Mouse (Mus musculus) E14TG2a.4 (cell line): ENCODE results near the gene Gm21987.
A peak's percentile ranks its signal among the peaks of the same experiment; 100 is the strongest.

Experiments used
- H3K27me3 ChIP-seq: 2 replicates; pipeline ENCODE4 v1.6.1; 2014; ENCODE audit warnings: low read length, control low read depth; ENCODE audit not compliant: insufficient read depth
- H3K36me3 ChIP-seq: 2 replicates; pipeline ENCODE4 v1.6.1; 2014; ENCODE audit warnings: low read length, control low read depth; ENCODE audit not compliant: insufficient read depth
- H3K4me1 ChIP-seq: replicated peaks from 2 replicates; pipeline ENCODE4 v1.6.1; 2014; ENCODE audit warnings: low read depth, low read length, control low read depth
- H3K4me3 ChIP-seq: replicated peaks from 2 replicates; pipeline ENCODE4 v1.5.1; 2014; ENCODE audit warnings: mild to moderate bottlenecking, low read length
- H3K9me3 ChIP-seq: 2 replicates; pipeline ENCODE4 v1.6.1; 2014; ENCODE audit warnings: low read length, control low read depth
- CTCF ChIP-seq: conservative IDR thresholded peaks from 2 replicates; pipeline ENCODE4 v1.5.1; 2014; ENCODE audit warnings: low read length
- NANOG ChIP-seq: IDR thresholded peaks from 2 replicates; pipeline ENCODE4 v1.6.1; 2014; ENCODE audit warnings: borderline replicate concordance, low read length, mixed read lengths
- POU5F1 ChIP-seq: IDR thresholded peaks from 2 replicates; pipeline ENCODE4 v1.6.1; 2014; ENCODE audit warnings: low read length, borderline replicate concordance

Gm21987 gene

GRCm38 (mm10) chr16:38346529-38347325 is at the start of gene Gm21987, which contains the start of gene Cox17:
TSS of gene Gm21987 (plus strand) at chr16:38347040.
TSS of gene Cox17 (plus strand) at chr16:38346991.
- TF ChIP-seq POU5F1 = no peak
- no peak for TF ChIP-seq NANOG
- no peak for TF ChIP-seq CTCF
- H3K36me3 ChIP-seq = peaks cover 34% of the 10 kb centered on the region
- no peaks in the 10 kb centered on the region for H3K9me3 ChIP-seq
- H3K27me3 ChIP-seq = no peaks in the 10 kb centered on the region
- H3K4me3 ChIP-seq = peak within 1 kb of the TSS; percentile 98
- H3K4me1 ChIP-seq = peaks cover 31% of the 10 kb centered on the region

DNA sequence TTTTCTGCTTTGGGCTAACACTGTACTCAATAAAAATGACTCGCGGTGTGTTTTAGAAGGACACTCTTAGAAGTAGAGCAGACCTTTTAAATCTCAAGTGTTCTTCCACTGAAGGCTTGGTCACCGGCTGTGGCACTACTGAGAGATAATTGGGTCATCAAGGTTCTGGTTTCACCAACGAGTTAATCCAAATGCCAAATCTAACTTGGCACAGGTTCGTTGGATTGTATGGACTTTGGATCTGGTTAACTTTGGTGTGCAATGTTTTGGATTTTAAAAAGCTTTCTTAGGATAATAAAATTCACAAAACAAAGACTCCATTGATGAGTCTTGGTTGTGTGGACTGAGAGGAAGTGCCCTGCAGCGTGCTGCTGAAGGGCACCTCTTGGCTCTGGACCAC is 48.4 kb upstream of the Gm21987 start:
- Histone ChIP-seq H3K4me1 (peaks cover 4% of the 10 kb centered on the region; the same call in 1 of the 2 replicates), H3K9me3 (no peaks in the 10 kb centered on the region), H3K27me3 (0 out of 2 replicates have a peak, but pooled peaks cover 6% of the 10 kb centered on the region), H3K4me3 (no peak overlapping the region), H3K36me3 (no peaks in the 10 kb centered on the region)
- TF ChIP-seq CTCF (no peak), NANOG (no peak), POU5F1 (no peak)

GRCm38 (mm10) chr16:38302367-38302766 is 44.5 kb upstream of the Gm21987 start:
- no peaks in the 10 kb centered on the region for H3K36me3 ChIP-seq
- H3K4me3 ChIP-seq = no peak overlapping the region
- H3K27me3 ChIP-seq = peaks cover 18% of the 10 kb centered on the region
- TF ChIP-seq POU5F1 (no peak), NANOG (no peak), CTCF (no peak)
- H3K4me1 ChIP-seq = peaks cover 34% of the 10 kb centered on the region
- no peaks in the 10 kb centered on the region for H3K9me3 ChIP-seq

DNA sequence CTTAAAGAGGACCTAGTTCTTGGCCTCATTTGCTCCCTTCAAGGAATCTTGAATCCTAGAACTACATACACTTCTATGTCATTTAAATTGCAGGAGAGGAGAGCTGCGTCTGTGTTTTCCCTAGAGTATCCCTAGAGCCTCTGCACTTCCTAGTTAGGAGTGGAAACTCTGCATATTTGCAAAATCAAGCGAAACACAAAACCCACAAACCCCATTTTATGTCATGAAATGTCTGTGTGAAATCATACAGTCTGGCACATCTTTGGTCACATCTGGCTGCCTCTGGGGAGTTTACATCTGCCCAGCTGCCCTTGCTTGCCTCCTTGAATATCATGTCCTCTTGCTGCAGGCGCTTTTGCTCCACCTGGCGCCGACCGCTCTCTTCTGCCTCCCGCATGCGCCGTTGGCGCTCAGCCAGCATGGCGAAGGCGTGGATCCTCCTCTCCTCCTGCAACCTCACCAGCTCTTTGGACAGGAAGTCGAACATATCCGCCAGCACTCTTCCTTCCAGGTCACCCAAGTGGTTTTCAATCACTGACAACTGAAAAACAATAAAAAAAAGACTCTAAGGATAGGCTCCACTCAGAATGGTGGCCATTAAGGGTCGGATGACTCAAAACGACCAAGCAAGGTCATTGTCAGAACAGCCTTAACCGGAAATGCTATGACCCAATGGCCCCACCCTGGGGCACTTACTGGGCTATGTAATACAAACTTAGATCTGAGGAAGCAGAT is 42.2 kb upstream of the Gm21987 start:
- Histone ChIP-seq H3K4me1 (peaks cover 35% of the 10 kb centered on the region), H3K9me3 (no peaks in the 10 kb centered on the region)
- TF ChIP-seq CTCF = no peak
- peak; percentile 34; the same call in 1 of the 2 replicates for TF ChIP-seq NANOG

GRCm38 (mm10) chr16:38306571-38307220 is 40.1 kb upstream of the Gm21987 start:
- TF ChIP-seq POU5F1 (no peak), CTCF (peak; percentile 93)
- peak overlapping the region; percentile 63 for H3K4me3 ChIP-seq

More for the DNA sequence above, 42.2 kb upstream of the Gm21987 start:
- H3K4me3 ChIP-seq = peak overlapping the region; percentile 43
- H3K36me3 ChIP-seq = no peaks in the 10 kb centered on the region
- H3K27me3 ChIP-seq = peaks cover 31% of the 10 kb centered on the region

DNA sequence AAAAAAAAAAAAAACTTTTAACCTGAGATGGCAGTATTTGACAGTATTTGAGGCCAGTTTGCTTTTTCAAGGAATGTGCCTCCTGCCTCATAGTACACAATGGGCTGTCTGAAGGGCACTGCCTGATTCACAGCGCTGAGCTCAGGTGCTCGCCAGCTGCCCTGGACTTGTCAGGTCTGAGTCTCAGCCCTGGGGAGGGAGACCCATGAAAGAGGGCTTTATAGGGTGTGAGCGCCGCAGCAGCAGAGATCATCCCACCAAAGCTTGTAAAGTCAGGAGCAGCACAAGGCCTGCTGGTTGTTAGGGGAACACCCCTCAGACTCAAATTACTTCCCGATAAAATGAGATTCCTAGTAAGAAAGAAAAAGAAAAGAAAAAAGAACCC is 39.6 kb upstream of the Gm21987 start:
- TF ChIP-seq NANOG (no peak), CTCF (no peak), POU5F1 (no peak)

More at GRCm38 (mm10) chr16:38306571-38307220, 40.1 kb upstream of the Gm21987 start:
- peaks cover 31% of the 10 kb centered on the region for H3K4me1 ChIP-seq
- no peaks in the 10 kb centered on the region for H3K9me3 ChIP-seq
- no peaks in the 10 kb centered on the region for H3K36me3 ChIP-seq
- peaks cover 35% of the 10 kb centered on the region for H3K27me3 ChIP-seq

GRCm38 (mm10) chr16:38307651-38308050 is 39.2 kb upstream of the Gm21987 start:
- TF ChIP-seq POU5F1 = no peak
- no peak for TF ChIP-seq NANOG
- no peak for TF ChIP-seq CTCF

More for the DNA sequence above, 39.6 kb upstream of the Gm21987 start:
- Histone ChIP-seq H3K27me3 (peaks cover 35% of the 10 kb centered on the region), H3K4me1 (peaks cover 31% of the 10 kb centered on the region), H3K4me3 (no peak overlapping the region), H3K9me3 (no peaks in the 10 kb centered on the region), H3K36me3 (no peaks in the 10 kb centered on the region)

GRCm38 (mm10) chr16:38308195-38308594 is 38.6 kb upstream of the Gm21987 start:
- Histone ChIP-seq H3K9me3 (no peaks in the 10 kb centered on the region), H3K4me3 (no peak overlapping the region), H3K4me1 (peaks cover 31% of the 10 kb centered on the region), H3K36me3 (no peaks in the 10 kb centered on the region), H3K27me3 (peaks cover 35% of the 10 kb centered on the region)
- TF ChIP-seq POU5F1 (no peak), NANOG (no peak), CTCF (no peak)

More at GRCm38 (mm10) chr16:38307651-38308050, 39.2 kb upstream of the Gm21987 start:
- Histone ChIP-seq H3K4me3 (no peak overlapping the region), H3K27me3 (peaks cover 35% of the 10 kb centered on the region), H3K36me3 (no peaks in the 10 kb centered on the region), H3K4me1 (peaks cover 31% of the 10 kb centered on the region), H3K9me3 (no peaks in the 10 kb centered on the region)
